Mouse (Mus musculus): Measurements from ENCODE around the gene Ypel4.

- TF ChIP-seq CTCF (IDR thresholded peaks at IDR 0.05; ENCODE audit: low read depth) (no peak), EP300 (optimal IDR thresholded peaks at IDR 0.05) (no peak)
Measured at GRCm38 (mm10) chr2:84777706-84778105, 43.8 kb downstream of the Ypel4 start.
